Mouse (Mus musculus): ENCODE results near the gene Pacsin2.
"Not testable (repeated sequence)": the region's sequence is repeated elsewhere in the genome, so short reads cannot be mapped to it uniquely, and the experiment has no call there.

Pacsin2 gene

DNA sequence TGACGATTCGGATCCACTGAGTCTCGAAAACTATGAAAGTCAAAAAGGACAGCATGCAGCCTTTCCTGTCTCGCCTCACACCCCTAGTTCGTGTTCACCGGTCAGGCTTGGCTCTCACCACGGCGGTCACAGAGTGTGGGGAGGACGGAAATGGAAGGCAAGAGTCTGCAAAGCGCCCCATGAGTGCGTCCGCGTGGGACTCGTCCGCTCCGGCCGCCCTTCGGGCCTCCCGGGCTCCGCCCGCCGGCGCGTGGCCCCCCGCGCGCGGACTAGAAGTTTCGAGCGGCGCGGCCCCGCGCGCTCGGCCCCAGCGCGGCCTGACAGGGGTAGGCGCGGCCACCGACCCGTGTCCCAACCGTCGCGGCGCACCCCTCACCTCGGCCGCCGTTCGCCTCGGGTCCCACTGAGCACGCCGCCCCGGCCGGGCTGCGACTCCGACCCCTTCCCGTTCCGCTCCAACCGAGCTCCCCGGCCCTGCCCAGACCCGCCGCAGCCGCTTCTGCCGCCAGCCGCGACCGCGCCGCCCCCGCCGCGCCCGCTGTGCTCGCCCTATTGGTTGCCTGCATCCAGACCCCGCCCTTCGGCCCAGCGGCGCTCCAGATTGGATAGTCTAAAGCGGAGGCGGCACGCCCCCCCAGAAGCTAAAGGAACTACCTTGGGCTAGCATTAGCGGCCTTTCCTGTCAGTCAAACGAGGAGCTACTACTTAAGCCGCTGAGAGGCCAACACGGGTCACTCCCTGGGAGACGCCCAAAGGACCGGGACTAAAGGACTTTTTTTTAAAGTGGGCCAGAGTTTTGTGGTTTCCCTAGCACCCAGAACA, at the start of gene Pacsin2:
Gene Pacsin2, minus strand, starts transcription at position 524 of the 822 bp plus-strand sequence.
- in situ Hi-C loops (cut with MboI, MseI), result loop anchor here (10.0 kb wide), 1 partner anchor 309 kb away; no protein-coding TSS in a partner anchor

- in situ Hi-C loops (cut with MboI, MseI), result no loop called here
These were observed 48.3 kb upstream of the Pacsin2 start for GRCm38 (mm10) chr15:83512489-83513281.

DNA sequence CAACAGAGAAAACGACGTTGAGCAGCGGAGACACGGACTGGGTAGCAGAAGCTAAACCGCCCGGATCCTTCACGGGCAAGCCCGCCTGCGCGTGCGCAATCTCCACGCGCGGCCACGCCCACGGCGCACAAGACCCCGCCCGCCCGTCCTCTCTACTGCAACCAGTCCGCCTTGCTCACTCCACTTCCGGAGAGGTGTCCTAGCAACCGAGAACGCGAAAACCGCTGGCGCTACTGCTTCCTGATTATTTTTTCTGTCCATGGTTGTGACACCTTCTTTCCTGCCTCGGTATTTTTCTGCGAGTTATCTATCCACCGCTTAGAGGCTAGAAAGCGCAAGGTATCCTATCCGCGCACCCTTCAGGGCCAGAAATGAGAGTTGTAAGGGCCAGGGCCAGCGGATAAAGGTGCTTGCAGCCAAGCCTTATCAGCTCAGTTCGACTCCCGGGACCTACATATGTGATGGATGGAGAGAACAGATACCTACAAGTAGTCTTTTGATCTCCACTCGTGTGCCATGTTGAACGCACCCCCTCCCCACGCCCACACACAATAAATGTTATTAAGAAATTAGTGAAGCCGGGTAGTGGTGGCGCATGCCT, 46.5 kb upstream of the Pacsin2 start, which contains the start of gene Ttll1:
Gene Ttll1, minus strand, starts transcription at position 89 of the 601 bp plus-strand sequence.
- in situ Hi-C loops (cut with MboI, MseI), result no loop called here

GRCm38 (mm10) chr15:83509950-83510804, 45.8 kb upstream of the Pacsin2 start:
- in situ Hi-C loops (cut with MboI, MseI), result no loop called here

- in situ Hi-C loops (cut with MboI, MseI), result not testable (repeated sequence)
These were observed 37.1 kb upstream of the Pacsin2 start for GRCm38 (mm10) chr15:83501483-83501882.

- in situ Hi-C loops (cut with MboI, MseI), result no loop called here
These were observed 35.9 kb upstream of the Pacsin2 start for GRCm38 (mm10) chr15:83500352-83500751.

DNA sequence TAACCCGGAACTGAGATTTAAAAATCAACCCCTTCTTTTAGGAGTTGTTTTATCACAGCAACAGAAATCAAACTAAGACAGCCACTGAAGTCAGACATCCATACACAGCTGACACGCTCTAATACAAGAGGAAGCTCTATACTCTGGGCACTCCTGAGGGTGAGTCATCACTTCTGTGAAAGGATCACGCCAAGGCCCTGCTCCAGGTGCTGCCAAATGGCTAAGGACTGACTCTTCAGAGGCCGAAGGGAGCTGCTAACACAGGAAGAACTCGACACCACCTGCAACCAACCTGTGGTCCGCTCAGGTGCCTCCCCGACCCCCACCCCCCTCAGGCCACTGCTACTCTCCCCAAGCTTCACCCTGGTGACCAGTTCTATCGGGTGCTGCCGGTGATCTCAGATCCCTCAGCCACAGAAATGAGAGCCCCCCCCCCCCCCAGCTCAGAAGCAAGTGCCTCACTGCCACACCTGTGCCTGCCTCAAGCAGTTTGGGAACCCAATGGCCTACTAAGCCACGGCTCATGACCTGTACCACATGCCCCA, 34.9 kb upstream of the Pacsin2 start:
- in situ Hi-C loops (cut with MboI, MseI), result no loop called here

DNA sequence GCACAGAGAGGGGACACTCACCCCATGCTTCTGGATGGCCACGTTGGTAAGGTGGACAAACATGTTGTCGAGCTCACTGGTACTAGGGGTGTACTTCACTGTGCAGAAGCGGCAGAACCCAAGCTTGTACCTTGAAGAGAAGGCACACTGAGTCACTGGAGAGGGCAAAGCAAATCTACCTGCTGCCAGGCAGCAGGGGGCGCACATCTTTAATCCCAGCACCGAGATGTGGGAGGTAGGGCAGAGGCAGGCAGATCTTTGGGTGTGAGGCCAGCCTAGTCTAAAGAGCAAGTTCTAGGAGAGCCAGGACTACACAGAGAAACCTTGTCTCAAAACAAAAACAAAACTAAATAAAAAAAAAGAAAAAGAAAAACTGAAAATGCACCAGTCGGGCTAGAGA, 32.9 kb upstream of the Pacsin2 start:
- in situ Hi-C loops (cut with MboI, MseI), result no loop called here

- in situ Hi-C loops (cut with MboI, MseI), result no loop called here
These were observed 31.5 kb upstream of the Pacsin2 start for GRCm38 (mm10) chr15:83495787-83496367.

GRCm38 (mm10) chr15:83495195-83495594, 30.8 kb upstream of the Pacsin2 start:
- in situ Hi-C loops (cut with MboI, MseI), result no loop called here

- in situ Hi-C loops (cut with MboI, MseI), result no loop called here
These were observed 30.1 kb upstream of the Pacsin2 start for GRCm38 (mm10) chr15:83494572-83494920.

DNA sequence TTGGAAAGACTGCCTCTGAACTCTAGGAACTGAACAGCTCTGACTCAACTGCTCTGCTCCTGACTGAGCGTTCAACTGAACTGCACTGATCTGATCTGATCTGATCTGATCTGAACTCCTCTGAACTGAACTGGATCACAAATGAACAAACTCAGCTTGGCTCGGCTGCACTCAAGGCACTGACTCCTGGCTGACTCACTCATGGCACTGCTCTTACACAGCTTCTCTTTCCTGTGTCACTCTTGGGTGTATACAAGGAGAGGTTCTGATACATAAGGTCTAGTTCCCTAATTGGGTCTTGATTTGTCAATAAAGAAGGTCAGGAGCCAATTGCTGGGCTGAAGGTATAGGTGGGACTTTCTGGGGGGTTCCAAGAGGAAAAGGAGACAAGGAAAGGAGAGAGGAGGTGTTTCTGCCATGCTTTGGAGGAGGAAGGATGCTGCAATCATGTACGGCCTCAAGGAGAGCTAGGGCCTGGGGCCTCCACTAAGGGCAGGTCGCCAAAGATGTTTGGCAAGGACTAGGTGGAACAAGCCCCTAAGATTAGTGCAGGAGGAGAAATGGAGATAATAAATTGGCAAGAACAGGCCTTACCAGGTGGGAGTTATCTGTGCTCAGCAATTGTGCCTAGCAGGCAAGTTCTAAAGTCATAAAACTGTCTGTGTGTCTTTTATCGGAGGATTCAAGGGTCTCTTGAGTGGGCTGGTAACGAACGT, 29.6 kb upstream of the Pacsin2 start:
- in situ Hi-C loops (cut with MboI, MseI), result no loop called here

DNA sequence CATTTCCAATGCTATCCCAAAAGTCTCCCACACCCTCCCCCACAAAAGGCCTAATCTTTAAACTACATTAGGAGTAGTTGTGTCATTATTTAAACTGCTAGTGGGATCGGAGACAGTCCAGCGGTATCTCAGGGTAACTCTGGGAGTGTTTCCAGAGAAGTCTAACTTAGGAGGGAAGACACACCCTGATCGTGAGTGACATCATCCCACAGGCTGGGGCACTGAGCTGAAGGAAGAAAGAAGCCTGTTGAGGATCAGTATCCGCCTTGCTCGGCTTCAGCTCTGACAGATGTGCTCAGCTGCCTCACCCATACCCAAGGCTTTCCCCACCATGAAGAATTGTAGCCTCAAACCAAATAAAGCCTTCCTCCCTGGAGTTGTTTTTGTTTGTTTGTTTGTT, 27.5 kb upstream of the Pacsin2 start:
- in situ Hi-C loops (cut with MboI, MseI), result no loop called here

DNA sequence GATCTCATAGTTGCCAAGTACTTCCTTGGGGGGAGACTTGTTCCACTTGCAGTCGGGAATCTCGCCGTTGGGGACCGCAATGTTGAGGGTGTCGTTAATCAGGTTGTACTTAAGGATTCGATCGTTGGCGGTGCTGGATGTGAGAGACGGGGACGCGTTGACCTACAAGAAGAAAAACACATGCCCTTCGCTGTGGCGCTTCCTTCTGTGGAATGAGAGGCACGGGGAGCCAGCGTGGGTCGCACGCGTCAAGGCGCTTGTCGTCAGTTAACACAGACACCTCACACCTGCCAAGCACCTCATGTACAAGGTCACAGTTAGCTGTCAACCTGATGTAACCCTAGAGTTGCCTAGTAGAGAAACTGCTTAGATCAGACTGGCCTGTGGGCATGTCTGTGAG, 25.1 kb upstream of the Pacsin2 start:
- in situ Hi-C loops (cut with MboI, MseI), result no loop called here

DNA sequence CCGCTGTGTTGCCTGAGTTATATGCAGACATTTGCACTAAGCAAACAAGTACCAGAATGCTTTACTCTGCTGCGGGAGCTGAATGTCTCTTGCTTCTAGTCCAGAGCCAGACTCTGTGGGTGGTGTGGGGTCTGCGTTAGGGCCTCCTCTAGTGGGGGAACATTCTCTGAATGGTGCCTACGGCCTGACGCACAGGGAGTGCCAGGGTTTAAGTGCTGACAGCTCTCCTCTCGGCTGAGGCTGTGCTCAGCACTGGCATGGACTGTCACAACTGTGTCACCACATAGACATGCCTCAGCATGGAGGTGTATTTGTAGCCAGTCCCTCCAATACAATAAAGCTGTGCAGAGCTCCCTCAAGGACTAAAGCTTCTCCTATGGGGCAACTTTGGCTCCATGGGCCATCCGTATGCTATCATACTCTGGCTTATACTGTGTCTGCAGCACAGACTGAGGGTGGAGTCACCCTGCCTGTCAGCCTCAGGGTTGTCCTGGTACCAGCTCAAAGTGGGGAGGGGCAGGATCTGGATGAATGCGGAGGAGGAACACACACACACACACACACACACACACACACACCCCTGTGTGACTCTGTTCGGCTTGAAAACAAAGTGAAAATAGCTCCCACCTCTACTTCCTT, 23.2 kb upstream of the Pacsin2 start:
- in situ Hi-C loops (cut with MboI, MseI), result no loop called here

DNA sequence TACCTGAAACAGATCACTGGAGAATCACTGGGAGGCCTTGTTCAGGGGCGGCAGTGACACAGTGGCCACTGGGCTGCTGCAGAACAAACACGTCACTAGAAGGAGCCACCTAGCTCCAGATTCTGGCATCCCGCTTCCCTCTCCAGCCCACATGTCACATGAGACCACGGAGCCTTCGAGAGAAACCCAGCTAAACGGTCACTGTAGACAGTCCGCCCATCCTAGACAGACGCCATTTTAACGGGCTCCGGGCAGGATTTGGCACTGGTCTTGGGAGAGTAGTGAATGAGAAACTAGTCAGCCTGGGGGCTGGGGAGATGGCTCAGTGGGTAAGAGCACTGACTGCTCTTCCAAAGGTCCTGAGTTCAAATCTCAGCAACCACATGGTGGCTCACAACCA, 19.9 kb upstream of the Pacsin2 start:
- in situ Hi-C loops (cut with MboI, MseI), result no loop called here

- in situ Hi-C loops (cut with MboI, MseI), result no loop called here
These were observed 19.1 kb upstream of the Pacsin2 start for GRCm38 (mm10) chr15:83483482-83483881.

GRCm38 (mm10) chr15:83482645-83483224, 18.3 kb upstream of the Pacsin2 start:
- in situ Hi-C loops (cut with MboI, MseI), result no loop called here

GRCm38 (mm10) chr15:83481236-83481780, 16.9 kb upstream of the Pacsin2 start:
- in situ Hi-C loops (cut with MboI, MseI), result no loop called here
